Mouse (Mus musculus): ENCODE measurements around the gene Ciao1.

The Ciao1 gene

DNA sequence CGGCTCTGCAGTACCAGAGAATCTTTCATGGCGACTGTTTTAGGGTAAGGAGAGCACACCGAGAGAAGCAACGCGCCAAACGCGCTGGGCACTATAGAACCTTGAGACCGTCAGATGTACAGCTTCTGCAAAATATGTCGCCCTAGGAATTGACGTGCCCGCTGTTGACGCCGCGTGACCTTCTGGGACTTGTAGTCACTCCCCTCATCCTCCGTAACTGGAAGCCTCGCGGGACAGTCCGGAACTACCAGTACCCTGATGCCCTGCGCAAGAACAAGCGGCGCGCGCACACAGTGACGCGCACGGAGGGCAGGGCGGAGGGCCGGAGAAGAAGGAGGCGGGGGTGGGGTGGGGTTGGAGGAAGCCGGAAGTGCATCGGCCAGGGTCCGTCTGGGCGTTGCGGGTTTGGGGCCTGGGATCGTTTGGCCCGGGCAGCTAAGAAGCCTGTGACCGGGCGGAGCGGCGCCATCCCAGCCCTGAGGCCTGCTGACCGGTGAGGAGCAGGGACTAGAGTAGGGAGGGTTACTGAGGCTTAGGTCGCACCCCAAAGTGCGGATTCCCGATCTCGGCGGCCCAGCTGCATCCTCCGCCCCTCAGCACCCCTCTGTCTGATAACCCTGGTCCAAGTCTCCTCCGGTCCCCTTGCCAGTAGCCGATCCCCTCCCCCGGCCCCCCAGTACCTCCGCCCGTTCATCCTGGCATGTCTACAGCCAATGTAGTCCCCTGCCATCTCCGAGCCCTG is at the start of gene Ciao1, which contains the start of gene Tmem127:
Ciao1 (minus strand) TSS at position 225 of the 742 bp plus-strand sequence.
Tmem127 (plus strand) TSS at position 317 of the 742 bp plus-strand sequence.
- under 1% methylated on average over 53 of the region's 53 CpGs for WGBS

DNA sequence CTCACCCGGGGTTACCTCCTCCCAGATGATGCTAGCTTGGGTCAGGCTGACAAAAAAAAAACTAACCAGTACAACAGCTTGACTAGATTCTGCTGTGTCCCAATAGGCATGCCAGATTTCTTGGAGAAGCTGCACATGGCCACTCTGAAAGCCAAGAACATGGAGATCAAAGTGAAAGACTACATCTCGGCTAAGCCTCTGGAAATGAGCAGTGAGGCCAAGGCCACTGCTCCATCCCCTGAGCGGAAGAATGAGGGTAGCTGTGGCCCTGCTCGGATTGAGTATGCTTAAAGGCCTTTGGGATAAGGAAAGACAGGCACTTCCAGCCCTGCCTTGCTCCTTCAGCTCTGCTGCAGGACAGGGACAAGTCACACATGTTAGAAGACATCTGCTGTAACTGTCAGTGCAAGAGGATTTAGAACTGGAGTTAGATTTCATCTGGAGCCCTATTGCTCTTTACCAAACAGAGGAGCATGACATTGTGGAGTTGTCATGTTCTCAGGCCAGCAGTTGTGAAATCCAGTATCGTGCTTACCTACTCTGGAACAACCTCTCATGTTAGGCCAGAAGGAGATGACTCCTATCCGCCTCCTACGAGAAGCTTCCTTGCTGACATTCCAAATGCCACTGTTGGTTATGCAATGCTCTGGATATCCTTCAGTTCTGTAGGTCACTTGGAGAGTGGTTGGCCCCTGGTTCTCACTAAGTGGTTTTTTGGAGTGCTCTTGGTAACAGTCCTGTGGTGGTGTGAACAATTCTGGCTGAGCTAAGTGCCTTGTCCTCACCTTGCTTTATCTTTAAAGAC is 49.6 kb upstream of the Ciao1 start:
- WGBS = 80% methylated on average over 7 of the region's 7 CpGs

DNA sequence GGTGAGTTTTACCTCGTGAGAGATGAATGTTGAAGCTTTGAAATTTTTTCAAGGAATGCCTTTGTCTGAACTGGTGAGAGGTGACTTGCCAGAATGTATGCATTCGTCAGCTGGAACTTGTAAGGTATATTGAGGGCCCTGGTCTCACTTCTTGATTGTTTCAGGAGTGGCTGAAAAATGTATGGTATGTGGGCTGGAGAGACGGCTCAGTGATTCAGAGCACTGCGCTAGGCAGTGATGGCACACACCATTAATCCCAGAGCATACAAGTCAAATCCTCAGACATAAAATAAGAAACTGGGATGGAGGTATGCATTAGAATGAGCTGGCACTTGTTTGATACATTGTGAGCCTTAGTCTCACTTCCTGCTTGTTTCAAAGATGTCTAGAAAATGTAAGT is 44.6 kb upstream of the Ciao1 start:
- WGBS = 82% methylated on average over 4 of the region's 4 CpGs

DNA sequence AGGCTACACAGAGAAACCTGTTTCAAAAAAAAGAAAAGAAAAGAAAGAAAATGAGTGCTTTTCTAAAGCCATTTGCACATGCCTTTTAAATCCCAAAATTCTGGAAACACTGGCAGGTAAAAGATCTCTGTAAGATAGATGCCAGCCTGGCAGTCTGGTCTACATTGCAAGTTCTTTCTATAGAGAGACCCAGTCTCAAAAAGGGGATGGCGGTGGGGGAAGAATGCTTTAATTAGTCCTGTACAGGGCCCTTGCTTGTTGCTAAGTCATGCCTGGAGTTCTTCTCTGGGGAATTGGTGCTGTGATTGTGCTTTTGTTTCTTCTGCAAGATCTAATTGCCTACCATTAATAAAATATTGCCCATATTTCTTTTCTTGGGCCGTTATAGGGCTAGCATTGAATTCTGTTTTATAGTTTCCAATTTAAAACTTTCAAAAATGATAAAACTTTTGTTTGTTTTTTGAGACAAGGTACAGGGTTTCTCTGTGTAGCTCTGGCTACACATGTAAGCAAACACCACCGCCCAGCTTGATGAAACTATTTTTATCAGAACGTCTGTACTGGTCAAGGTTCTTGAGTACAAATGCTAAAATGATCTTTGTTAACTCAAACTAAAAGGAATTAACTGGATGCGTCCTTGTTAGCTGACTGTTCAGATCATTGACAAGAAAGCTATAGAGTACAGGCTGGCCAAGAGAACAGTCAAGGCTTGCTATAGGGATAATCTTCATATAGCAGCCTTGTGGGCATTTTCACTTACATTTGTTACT is 28.1 kb upstream of the Ciao1 start:
- 47% methylated on average over 5 of the region's 5 CpGs for WGBS

DNA sequence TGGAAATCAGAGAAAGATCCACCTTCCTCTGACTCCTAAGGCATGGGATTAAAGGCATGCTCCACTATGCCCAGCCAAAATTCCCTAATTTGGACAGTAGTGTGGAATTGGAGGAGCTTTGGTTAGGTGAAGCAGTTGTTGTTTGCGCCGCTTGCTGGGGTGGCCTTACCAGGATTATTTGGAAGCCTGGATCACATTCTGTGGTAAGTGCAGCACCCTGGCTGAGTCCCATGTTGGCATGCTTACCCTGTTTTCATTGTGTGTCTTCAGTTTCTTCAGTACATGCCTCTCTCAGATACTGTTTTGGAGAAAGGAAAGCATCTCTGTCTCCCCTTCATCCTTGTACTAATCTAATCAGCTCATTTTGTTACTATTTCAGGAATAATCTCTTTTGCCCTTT is 27.0 kb upstream of the Ciao1 start:
- 68% methylated on average over 2 of the region's 2 CpGs for WGBS

DNA sequence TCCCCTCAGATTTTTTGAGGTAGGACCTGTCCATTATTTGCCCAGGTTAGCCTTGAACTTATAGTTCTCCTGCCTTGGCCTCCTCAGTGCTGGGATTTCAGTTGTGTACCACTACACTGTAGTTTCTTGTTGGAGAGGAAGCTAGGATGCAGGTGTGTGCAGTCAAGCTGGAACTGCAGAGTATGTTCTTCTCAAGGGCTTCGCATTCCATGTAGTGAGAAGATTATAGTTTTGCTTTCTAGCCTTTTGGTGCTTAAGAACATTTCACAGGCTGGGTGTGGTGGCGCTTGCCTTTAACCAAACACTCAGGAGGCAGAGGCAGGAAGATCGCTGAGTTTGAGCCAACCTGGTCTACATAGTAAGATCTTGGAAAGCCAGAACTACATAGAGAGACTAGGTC is 25.2 kb upstream of the Ciao1 start:
- 98% methylated on average over 3 of the region's 3 CpGs for WGBS

DNA sequence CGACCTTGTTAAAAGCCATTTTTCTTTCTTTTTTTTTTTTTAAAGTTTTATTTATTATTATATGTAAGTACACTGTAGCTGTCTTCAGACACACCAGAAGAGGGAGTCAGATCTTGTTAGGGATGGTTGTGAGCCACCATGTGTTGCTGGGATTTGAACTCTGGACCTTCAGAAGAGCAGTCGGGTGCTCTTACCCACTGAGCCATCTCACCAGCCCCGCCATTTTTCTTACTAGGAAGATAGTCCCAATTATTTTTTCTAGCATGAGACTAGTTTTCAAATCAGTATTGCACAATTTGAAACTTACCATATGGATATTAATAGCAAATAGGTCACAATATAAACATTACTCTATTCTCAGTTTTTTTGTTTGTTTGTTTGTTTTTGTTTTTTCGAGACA is 24.4 kb upstream of the Ciao1 start:
- 91% methylated on average over 4 of the region's 4 CpGs for WGBS

DNA sequence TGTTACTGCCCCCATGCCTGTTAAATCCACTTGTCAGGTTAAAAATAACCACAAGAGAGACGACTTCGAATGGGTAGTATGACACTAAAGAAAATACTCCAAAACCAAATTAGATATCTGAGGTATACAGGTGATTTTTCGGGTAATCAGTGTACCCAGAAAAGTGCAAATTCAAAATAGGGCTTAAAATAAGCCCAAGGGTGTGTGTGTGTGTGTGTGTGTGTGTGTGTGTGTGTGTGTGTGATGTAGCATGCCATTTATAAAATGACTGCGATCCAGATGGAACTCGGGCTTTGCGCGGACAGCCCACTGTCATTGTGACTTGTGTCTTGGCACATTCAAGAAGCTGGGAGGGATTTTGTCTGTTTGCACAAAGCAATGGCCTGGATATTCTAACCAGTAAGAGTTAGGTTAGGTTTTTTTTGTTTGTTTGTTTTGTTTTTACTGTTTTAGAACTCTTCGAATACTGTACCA is 23.5 kb upstream of the Ciao1 start:
- WGBS = under 1% methylated on average over 8 of the region's 8 CpGs

DNA sequence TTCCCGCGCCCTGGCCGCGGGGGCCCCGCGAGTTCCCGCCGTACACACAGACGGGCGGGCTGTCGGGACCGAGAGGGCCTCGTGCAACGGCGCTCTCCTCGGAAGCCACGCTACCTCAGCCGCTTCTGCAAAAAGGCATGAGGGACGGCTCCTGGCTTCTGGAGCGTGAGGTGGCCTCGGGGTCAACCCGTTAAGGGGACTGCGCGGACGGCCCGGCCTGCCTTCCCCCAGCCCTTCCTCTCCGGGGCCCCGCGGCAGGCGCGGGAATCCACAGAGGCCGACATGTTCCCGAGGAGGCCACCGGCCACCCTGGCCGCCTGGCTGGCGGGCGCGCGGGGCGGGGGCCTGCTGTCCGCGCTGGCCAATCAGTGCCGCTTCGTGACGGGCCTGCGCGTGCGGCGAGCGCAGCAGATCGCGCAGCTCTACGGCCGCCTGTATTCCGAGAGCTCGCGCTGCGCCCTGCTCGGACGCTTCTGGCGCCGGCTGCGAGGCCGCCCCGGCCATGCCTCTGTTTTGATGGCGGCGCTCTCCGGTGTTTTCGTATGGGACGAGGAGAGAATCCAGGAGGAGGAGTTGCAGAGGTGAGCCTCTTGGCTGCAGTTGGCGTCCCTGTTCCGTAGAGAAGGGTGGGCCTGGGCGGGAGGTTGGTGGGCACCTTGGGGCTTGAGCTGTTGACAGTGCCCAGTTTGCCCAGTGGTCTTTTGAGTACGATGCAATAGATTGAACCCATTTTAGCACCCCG is 22.9 kb upstream of the Ciao1 start:
- under 1% methylated on average over 75 of the region's 75 CpGs for WGBS

DNA sequence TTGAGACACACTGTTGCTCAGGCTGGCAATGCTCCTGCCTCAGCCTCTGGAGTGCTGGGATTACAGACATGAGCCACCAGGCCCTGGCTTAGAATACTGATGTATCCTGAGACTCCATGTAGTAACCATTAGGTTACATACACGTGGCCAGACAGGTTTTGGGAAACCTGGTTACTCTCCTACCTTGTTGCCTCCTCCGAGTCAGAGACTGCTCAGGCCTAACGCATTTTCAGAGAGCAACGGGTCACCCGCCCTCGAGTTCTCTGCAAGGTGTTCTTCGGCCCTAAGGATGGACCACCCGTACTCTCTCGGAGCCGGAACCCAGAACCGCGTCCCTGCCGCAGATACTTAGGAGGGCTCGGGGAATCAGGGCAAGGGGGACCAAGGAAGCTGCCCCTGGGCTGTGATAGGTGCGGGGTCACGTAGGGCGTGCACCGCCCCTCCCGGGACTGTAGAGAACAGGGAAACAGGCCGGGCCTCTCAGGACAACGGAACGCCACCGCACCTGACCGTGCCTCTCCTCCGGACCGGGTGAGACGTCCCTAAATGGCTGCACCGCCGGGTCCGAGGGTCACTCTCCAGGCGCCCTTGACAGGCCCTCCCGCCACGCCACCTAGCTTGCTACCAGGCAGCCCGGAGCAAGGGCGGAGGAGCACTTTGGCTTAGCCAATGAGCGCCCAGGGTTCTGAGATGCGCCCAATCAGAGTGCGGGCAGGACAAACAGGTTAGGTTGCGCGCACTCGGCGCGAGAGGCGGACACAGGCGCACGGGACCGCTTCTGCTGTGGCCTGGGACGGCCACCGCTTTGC is 22.1 kb upstream of the Ciao1 start, which contains the start of gene Stard7:
Stard7 (plus strand) TSS at position 728 of the 809 bp plus-strand sequence.
- under 1% methylated on average over 49 of the region's 49 CpGs for WGBS

DNA sequence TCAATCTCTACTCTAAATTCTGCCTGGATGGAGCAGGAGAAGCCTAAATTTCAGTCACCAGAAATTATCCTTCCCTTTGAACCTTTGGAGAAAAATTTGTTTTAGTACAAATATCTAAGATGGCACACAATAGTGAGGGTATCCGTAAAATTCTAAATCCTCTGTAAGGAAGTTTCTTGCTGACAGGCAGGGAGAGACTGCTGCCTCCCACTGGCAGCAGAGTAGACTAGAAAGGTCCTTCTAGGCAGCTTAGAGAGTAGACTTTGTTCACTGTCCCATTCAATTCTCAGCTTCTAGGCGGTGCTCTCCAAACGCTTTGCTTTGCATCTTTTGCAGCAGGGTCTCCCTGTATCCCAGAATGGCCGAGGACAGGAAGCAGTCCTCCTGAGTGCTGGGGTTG is 20.2 kb upstream of the Ciao1 start:
- 16% methylated on average over 4 of the region's 4 CpGs for WGBS

DNA sequence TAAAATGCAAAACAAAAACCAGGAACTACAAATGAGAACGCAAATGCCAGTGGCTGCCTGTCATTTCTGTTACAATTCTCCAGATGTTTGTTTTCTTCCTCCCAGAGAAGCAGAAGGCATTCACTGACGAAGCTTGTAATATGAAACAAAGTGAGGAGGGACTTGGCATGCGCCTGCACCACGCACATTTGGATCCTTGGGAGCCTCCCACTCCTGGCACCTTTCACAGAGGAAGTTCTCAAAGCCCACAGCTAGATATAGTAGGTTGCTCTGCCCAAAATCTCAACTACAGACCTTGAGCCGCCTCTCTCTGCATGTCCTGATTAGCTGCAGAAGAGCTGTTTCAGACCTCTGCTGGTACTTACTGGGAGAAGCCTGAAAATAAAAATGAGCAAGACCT is 11.7 kb upstream of the Ciao1 start:
- WGBS = 52% methylated on average over 5 of the region's 5 CpGs

DNA sequence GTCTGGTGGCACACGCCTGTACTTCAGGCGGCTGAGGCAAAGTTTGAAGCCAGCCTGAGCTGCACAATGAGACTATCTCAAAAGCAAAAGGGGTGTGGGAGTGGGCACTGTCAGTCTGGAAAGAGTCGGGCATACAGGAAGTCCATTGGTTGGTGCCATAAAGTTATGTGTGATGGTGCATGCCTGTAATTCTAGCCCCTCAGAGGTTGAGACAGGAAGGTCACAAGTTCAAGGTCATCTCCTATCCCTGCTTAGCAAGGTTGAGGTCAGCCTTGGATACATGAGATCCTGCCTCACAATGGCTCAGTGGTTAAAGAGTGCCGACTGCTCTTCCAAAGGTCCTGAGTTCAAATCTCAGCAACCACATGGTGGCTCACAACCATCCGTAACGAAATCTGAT is 7.7 kb upstream of the Ciao1 start:
- WGBS = 80% methylated on average over 6 of the region's 6 CpGs

DNA sequence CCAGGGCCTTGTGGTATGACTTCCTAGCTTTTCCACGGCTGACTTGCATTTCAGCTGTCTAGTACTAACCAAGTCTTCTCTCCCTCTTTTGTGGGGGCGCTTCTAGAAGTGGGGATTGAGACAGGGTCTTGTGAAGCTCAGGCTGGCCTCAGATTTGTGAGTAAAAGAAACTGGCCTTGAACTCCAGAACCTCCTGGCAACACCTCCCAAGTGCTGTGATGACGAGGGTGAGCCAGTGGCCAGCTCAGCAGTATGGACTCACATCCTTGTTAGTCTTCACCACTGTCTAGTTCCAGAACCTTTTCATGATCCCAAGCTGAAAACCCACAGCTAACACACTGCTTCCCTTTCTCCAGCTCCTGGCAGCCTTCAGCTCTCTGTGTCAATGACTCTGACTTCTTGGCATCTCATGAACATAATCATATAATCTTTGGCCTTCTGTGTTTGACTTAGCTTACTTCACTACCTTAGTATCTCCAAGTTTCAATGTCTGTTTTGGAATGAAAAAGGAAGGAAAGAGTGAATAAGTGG is 7.1 kb upstream of the Ciao1 start:
- WGBS = 85% methylated on average over 3 of the region's 3 CpGs

DNA sequence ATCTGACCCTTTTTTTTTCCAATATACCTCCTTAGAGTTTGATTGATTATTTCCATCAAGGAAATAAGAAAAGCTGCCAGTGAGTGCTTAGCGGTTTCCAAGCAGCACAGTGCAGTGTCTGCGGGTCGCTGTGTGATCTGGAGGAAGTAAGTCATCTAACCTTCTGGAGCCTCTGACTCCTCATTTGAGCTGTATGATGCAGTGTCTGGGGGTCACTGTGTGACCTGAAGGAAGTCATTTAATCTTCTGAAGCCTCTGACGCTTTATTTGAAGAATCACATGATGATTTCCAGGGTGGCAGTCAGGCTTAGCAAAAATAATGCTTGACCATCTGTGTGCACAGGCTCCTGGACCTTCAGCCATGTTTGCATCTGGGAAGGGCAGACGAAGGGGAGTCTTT is 5.2 kb upstream of the Ciao1 start:
- 84% methylated on average over 5 of the region's 5 CpGs for whole genome bisulfite sequencing

DNA sequence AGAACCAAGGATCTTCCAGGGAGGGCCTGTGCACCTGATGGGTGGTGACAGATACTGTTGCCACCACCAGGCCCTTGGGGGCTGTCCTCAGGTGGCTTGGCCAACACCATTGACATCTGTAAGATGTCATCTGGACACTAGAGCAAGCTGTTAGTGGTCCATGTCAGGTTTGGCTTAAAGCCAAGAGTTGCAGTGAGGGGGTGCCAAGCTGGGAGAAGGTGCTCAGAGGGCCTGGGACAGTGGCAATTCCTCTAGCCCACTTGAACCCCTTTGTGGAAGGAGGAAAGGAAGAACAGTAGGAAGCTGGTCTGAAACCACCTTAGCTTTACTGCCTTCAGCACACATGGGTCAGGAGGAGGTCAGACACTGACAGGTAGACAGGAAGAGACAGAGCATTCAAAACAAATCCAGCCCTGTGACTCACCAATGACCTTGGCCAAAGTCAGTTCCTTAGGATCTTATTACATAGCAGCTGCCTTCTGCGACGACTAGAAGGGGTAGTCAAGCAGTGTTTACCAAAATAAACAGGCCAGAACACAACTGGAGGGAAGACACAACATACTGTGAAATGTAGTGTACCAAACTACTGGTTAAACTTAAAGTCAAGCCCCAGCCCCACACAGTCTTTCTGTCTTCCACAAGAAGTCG is 4.4 kb upstream of the Ciao1 start:
- WGBS = 69% methylated on average over 3 of the region's 3 CpGs

DNA sequence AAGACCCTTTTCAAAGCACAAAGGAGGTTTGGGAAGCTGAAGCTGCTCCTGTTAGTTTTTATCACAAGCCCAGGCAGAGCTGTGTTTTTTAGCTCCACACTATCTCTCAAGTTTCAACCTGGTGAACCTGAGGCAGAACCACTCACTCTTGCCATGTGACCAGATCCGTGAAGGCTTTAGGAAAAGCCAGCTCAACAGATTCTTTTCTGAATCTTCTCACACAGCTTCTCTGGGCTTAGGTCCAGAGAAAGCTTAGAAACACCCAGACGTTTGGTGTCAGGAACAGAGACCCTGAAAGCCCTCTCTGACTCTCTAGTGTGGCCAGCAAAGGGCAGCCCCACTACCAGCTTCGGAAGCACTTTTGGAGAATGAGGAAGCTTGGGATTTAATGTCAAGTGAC is 3.8 kb upstream of the Ciao1 start:
- 29% methylated on average over 3 of the region's 3 CpGs for WGBS

DNA sequence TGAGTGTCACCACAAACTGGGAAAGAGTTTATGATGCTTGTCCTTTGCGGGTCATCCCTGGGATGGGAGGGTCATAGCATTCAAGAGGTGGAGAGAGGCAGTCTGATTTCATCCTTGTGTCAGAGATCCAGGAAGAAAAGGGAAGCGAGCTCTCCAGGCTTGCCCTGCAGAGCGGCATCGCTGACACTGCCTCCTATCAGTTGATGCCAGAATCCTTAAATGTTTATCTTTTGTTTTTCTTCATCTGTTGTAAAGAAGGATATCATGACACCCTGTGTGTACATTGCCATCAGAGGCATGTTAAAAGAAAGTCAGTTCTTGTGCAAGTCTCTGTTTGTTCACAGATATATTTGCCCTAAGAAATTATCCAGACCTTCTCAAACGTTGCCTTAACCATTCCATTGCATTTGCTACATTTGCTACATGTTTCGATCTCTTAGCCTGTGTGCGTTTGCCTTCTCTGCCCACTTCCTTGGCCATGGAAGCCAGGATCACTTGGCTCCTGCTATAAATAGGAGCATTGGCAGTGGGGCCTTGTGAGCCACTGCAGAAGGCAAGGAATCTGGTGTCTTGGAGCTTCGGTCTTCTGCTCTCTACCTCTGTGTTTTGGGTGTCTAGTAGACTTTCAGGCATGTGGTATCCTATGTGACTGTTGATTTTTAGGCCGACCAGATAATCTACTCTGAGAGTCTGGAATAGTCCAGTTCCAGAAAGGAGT is 2.8 kb upstream of the Ciao1 start:
- 72% methylated on average over 9 of the region's 9 CpGs for WGBS
